Mouse (Mus musculus) erythroblast, embryonic 14.5 days (primary cell): ENCODE data around the gene Rnaseh2a.

Experiments used
- GATA1 ChIP-seq: IDR thresholded peaks from 2 replicates; pipeline ENCODE4 v1.6.1; 2012; ENCODE audit warnings: low read length, inconsistent platforms, mixed read lengths
- TAL1 ChIP-seq: IDR thresholded peaks from 3 replicates; pipeline ENCODE4 v1.6.1; 2012; ENCODE audit warnings: low read length, inconsistent platforms, mixed read lengths

GRCm38 (mm10) chr8:84944478-84945160 lies 24.9 kb downstream of the Rnaseh2a start:
- TF ChIP-seq GATA1, result no peak
- TF ChIP-seq TAL1, result no peak
